Mouse (Mus musculus) heart, postnatal 14 days (tissue): Measurements from ENCODE around the gene Slc27a3. TPM values are rescaled to one million over a fixed set of nuclear protein-coding genes. Genes with fewer than 3 reads are reported as not detected.
"Not testable (repeated sequence)": the region's sequence is repeated elsewhere in the genome, so short reads cannot be mapped to it uniquely, and the experiment has no call there.

Experiments
- DNase-seq, 2 experiments: peaks; one replicate each; pipeline ENCODE4 v3.0.0; 2021 to 2022
- intact Hi-C: fragments of 180-260 bp; cut with DNase I; formaldehyde crosslinking; loops from one replicate; pipeline ENCODE4 v1.15.1; 2025
- total RNA-seq, 2 experiments: library from RNA; stranded (reverse); gene quantifications; 2 replicates each; pipeline ENCODE4 v1.2.3; 2021

Slc27a3 gene
- total RNA-seq, 2 experiments from 2014 or later = 1.9 to 2.6 TPM

DNA sequence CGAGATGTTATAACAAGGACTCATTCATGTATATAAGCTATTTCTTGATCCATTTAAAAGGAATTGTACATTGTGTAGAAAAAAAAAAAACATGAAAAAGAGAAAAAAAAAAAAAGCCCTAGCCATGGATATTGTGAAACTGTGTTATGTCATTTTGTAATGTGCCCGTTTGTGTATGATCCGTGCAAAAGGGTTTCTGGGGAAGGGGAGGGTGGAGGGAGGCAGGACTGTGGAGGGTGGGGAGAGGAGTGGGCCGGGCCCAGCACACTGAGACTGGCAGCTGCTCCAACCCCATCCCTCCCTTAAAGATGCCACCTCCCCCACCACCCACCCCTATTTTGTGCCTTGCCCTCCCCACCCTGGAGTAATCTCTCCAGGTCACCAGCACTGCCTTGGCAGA, 28.3 kb downstream of the Slc27a3 start:
- no peak for DNase-seq
- intact Hi-C loops = no loop called here

DNA sequence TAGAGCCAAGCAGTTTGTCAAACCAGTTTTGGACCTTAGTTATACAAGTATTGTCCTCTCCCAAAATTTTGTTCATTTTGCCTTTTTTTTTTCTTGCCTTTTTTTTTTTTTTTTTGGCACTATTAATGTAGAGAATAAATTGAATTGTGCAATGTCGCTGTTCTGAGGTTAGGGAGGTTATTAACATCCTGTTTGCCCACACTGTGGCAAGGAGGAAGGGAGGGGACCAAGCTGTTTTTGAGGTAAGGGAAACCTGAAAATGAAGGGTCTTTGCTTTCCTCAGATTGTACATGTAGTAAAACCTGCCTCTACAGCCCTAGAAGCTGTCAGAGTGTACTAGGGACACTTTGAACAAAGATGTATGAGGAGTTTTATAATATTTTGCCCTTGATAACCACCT, 30.5 kb downstream of the Slc27a3 start:
- DNase-seq = no peak
- intact Hi-C loops = no loop called here

DNA sequence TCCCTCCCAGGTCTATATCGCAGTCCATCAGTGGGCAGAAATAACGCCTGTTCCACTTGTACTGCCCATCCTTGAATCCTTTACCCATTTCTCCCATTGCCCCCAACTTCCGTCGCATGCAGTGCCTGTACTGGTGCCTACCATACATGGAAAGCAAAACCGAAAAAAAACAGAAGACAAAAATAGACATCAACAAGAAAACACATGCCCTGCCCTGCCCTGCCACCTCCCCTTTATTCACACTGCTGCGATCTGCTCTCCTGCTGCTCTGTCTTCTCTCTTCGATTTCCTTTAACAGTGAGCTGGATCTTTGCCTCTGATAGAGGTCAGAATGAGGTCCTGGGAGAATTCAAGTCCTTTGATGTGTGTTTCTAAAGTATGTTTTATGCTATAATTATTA, 31.8 kb downstream of the Slc27a3 start:
- intact Hi-C loops = no loop called here
- no peak for DNase-seq

DNA sequence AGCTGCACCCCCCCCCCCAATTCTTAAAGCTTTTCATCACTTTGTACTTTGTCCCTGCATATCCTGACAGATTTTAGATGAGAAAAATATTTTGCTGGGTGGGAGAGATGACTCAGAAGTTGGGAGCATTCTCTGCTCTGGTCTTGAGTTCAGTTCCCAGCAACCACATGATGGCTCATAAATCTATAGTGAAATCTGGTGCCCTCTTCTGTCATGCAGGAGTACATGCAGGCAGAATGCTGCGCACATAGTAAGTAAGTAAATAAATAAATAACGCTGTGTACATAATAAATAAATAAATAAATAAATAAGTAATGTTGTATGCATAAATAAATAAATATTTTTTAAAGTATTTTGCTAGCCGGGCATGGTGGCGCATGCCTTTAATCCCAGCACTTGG, 41.9 kb downstream of the Slc27a3 start:
- intact Hi-C loops = no loop called here
- DNase-seq = no peak

DNA sequence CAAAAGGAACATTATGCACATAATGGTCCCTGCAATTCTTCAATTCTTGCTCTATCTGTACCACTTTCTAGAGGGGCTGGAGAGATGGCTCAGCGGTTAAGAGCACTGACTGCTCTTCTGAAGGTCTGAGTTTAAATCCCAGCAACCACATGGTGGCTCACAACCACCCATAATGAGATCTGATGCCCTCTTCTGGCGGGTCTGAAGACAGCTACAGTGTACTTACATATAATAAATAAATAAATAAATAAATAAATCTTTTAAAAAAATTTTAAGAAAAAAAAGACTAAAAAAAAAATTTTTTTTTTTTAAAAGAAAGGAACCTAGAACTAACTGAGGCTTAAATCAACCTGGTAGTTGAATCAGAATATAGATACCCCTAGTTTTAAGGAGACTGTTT, 46.9 kb downstream of the Slc27a3 start:
- DNase-seq, intact Hi-C loops: not testable (repeated sequence)

DNA sequence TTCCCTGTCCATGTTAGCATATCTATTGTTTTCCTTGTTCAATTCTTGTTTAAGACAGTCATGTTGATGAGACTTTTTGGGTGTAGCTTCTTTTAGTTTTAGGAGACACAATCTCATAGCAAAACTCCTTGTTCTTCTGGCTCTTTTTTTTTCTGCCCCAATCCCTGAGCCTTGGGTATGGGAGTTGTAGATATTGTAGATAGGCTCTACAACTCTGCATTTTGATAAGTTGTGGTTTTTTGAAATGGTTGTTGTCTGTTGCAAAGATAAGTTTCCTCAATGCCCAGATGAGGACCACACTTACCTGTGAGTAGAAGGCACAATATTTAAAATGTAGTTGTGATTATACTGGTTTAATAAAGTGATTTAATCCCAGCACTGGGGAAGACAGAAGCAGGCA, 49.6 kb downstream of the Slc27a3 start:
- DNase-seq = no peak
- intact Hi-C loops = no loop called here

DNA sequence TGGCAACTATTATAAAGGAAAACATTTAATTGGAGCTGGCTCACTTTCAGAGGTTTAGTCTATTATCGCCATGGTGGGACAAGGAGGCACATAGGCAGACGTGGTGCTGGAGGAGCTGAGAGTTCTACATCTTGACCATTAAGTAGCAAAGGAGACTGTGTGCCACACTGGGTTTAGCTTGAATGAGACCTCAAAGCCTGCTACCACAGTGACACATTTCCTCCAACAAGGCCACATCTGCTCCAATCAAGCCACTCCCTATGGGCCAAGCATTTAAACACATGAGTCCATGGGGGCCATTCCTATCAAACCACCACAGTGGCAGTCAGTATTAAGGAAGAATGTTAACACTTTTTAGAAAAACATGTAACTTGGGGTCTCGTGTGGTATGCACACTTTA, 51.5 kb downstream of the Slc27a3 start:
- intact Hi-C loops = no loop called here
- DNase-seq = no peak

DNA sequence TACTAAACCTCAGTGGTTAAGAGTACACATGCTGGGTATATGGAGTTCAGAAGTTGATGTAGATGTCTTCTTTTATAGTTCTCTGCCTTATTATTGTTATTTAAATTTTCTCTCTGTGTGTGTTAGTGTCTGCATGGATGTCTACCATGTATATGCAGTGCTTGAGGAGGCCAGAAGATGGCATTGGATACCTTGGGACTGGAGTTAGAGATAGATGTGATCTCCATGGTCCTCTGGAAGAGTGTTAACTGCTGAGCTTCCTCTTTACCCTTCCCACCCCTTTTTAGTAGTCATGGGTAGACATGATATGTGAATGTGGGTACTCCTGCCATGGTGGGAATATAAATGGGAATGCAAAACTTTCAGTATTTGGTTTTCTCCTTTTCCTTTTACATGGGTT, 54.2 kb downstream of the Slc27a3 start:
- DNase-seq = no peak
- intact Hi-C loops = no loop called here

Other genes with a start within 250 kb of the Slc27a3 start
- 100 to 1,000 TPM; 868 to 969 TPM for gene Rps27, start 176.3 kb downstream of the Slc27a3 start, total RNA-seq
- 10 to 100 TPM in 1 of 2 experiments, 1 to 10 TPM in 1; 6.7 to 10.9 TPM for gene Rab13, start 176.2 kb downstream of the Slc27a3 start, total RNA-seq
- gene Jtb, start 158.3 kb downstream of the Slc27a3 start, total RNA-seq = 10 to 100 TPM; 44.9 to 48.9 TPM
- not detected for gene Creb3l4, start 146.4 kb downstream of the Slc27a3 start, total RNA-seq
- 10 to 100 TPM; 94.0 to 95.4 TPM for gene Slc39a1, start 141.8 kb downstream of the Slc27a3 start, total RNA-seq
- gene Crtc2, start 135.8 kb downstream of the Slc27a3 start, total RNA-seq = 10 to 100 TPM; 19.5 to 21.7 TPM
- 10 to 100 TPM; 21.1 to 23.6 TPM for gene Dennd4b, start 124.8 kb downstream of the Slc27a3 start, total RNA-seq
- gene Gatad2b, start 96.8 kb downstream of the Slc27a3 start, total RNA-seq = 10 to 100 TPM; 47.2 to 52.9 TPM
- 10 to 100 TPM; 26.4 to 27.2 TPM for gene Ints3, start 43.7 kb upstream of the Slc27a3 start, total RNA-seq
- 10 to 100 TPM; 25.8 to 33.1 TPM for gene Npr1, start 75.9 kb upstream of the Slc27a3 start, total RNA-seq
- gene Ilf2, start 86.2 kb upstream of the Slc27a3 start, total RNA-seq = 10 to 100 TPM; 35.3 to 39.2 TPM
- 10 to 100 TPM; 51.3 to 52.6 TPM for gene Snapin, start 101.1 kb upstream of the Slc27a3 start, total RNA-seq
- gene Chtop, start 119.6 kb upstream of the Slc27a3 start, total RNA-seq = 100 to 1,000 TPM; 101 to 123 TPM
- gene S100a1, start 124.5 kb upstream of the Slc27a3 start, total RNA-seq = 100 to 1,000 TPM; 516 to 570 TPM
- 10 to 100 TPM; 29.1 to 29.8 TPM for gene S100a13, start 124.5 kb upstream of the Slc27a3 start, total RNA-seq
- 1 to 10 TPM in 1 of 2 experiments, under 1 TPM in 1; 0.74 to 1.7 TPM for gene S100a14, start 136.9 kb upstream of the Slc27a3 start, total RNA-seq
- 10 to 100 TPM; 77.3 to 86.0 TPM for gene S100a16, start 147.3 kb upstream of the Slc27a3 start, total RNA-seq
- not detected for gene S100a3, start 170.6 kb upstream of the Slc27a3 start, total RNA-seq
- gene S100a2, start 200.3 kb upstream of the Slc27a3 start, total RNA-seq = not detected
- gene Gm42674, start 212.0 kb upstream of the Slc27a3 start, total RNA-seq = not detected
- gene S100a4, start 213.8 kb upstream of the Slc27a3 start, total RNA-seq = 10 to 100 TPM; 12.2 to 14.3 TPM
- not detected for gene S100a5, start 218.6 kb upstream of the Slc27a3 start, total RNA-seq
- gene S100a6, start 222.9 kb upstream of the Slc27a3 start, total RNA-seq = 10 to 100 TPM; 62.2 to 71.0 TPM